In the genomic region with DNA sequence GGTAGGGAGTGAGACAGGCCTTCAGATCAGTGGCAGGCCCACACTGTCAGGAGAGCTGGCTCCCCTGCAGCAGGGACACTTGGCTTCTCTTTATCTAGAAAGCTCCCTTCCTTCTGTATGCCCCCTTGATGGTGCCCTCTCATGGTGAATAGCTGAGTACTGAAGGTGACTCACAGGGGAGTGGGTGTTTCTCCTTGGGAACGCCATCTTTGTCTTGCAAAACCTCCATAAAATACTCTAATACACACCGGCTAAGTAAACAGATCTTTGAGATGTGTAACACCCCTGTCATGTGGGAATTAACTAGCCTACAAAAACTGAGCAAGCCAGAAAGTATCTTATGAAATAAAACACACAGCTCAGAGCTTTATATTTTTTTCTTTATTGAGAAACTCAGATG, we compare ENCODE assay signal across 20 mouse cellular contexts.
"Had no signal": no experiment of that assay in that cellular context is flagged by ENCODE, and none has a peak within 500 bp of the region (broad histone marks: within the 10 kb centered on the region; RNA-seq: fewer than 3 reads in every experiment).

No protein-coding gene starts in this region.

- ATAC-seq: midbrain, embryonic 13.5 days; midbrain, embryonic 16.5 days had no signal

- H3K4me2 ChIP-seq: limb, embryonic 12.5 days; limb, embryonic 15.5 days; liver, embryonic 11.5 days; liver, embryonic 15.5 days; lung, embryonic 15.5 days; midbrain, embryonic 13.5 days; neural tube, embryonic 13.5 days had no signal

- H3K27ac ChIP-seq: kidney, postnatal 0 days; limb, embryonic 12.5 days; limb, embryonic 15.5 days; liver, embryonic 15.5 days; lung, embryonic 15.5 days; midbrain, embryonic 10.5 days; midbrain, embryonic 13.5 days; neural tube, embryonic 13.5 days had no signal

- H3K36me3 ChIP-seq: limb, embryonic 12.5 days; limb, embryonic 15.5 days; liver, embryonic 15.5 days; lung, embryonic 15.5 days; midbrain, embryonic 10.5 days; midbrain, embryonic 13.5 days; neural tube, embryonic 13.5 days had no signal

- H3K9ac ChIP-seq: limb, embryonic 12.5 days; limb, embryonic 15.5 days; liver, embryonic 15.5 days; lung, embryonic 15.5 days; midbrain, embryonic 13.5 days; neural tube, embryonic 13.5 days had no signal

- H3K27me3 ChIP-seq: limb, embryonic 12.5 days; limb, embryonic 15.5 days; liver, embryonic 15.5 days; lung, embryonic 15.5 days; midbrain, embryonic 13.5 days; neural tube, embryonic 13.5 days had no signal

- H3K9me3 ChIP-seq: limb, embryonic 15.5 days; liver, embryonic 15.5 days; lung, embryonic 15.5 days; midbrain, embryonic 10.5 days; midbrain, embryonic 13.5 days; neural tube, embryonic 13.5 days had no signal

- DNase-seq: kidney, adult 2 months; kidney, postnatal 25 days; lung, adult 18-20 months; lung, postnatal 10 days; lung, postnatal 36 days; retina, postnatal 1 day; right cerebral cortex, postnatal 4 days; thymus, postnatal 25 days had no signal

- H3K4me3 ChIP-seq: limb, embryonic 12.5 days; limb, embryonic 15.5 days; liver, embryonic 15.5 days; lung, embryonic 15.5 days; megakaryocyte, embryonic 14.5 days; midbrain, embryonic 10.5 days; midbrain, embryonic 13.5 days; myocyte; neural tube, embryonic 13.5 days had no signal

- H3K4me1 ChIP-seq: liver, embryonic 15.5 days; megakaryocyte, embryonic 14.5 days; midbrain, embryonic 13.5 days; neural tube, embryonic 13.5 days had no signal
